Mouse (Mus musculus) intestine, embryonic 14.5 days (tissue): ENCODE measurements around the gene Tmem91. TPM values are rescaled to one million over a fixed set of nuclear protein-coding genes. Genes with fewer than 3 reads are reported as not detected.

Experiments
- ATAC-seq: fragments of 200-750 bp; cut with Nextera tagmentation; replicated peaks from 2 replicates; pipeline ENCODE4 v1.8.0; 2017; ENCODE audit warnings: low read depth, moderate number of reproducible peaks, moderate TSS enrichment, moderate library complexity; ENCODE audit not compliant: low FRiP score, low TSS enrichment
- DNase-seq: peaks from one replicate; pipeline ENCODE4 v3.0.0-alpha.2; 2018; ENCODE audit warnings: low spot score
- H3K27ac ChIP-seq: fragments of 300-500 bp; sonication (generic); 2 replicates; pipeline ENCODE4 v1.5.1; 2014; ENCODE audit warnings: low read depth, mild to moderate bottlenecking, control low read depth
- H3K27me3 ChIP-seq: fragments of 300-500 bp; sonication (generic); replicated peaks from 2 replicates; pipeline ENCODE4 v1.6.1; 2014; ENCODE audit warnings: low read length, control low read depth; ENCODE audit not compliant: control insufficient read depth, insufficient read depth
- H3K36me3 ChIP-seq: fragments of 300-500 bp; sonication (generic); 2 replicates; pipeline ENCODE4 v1.6.1; 2014; ENCODE audit warnings: low read length, control low read depth; ENCODE audit not compliant: control insufficient read depth, insufficient read depth
- H3K4me1 ChIP-seq: fragments of 300-500 bp; sonication (generic); replicated peaks from 2 replicates; pipeline ENCODE4 v1.6.1; 2014; ENCODE audit warnings: low read length, control low read depth, mixed read lengths; ENCODE audit not compliant: control insufficient read depth, insufficient read depth
- H3K4me2 ChIP-seq: fragments of 300-500 bp; sonication (generic); 2 replicates; pipeline ENCODE4 v1.6.1; 2014; ENCODE audit warnings: low read length
- H3K4me3 ChIP-seq: fragments of 300-500 bp; sonication (generic); 2 replicates; pipeline ENCODE4 v1.5.1; 2014; ENCODE audit warnings: low read depth, low read length, control low read depth, mixed read lengths
- H3K9ac ChIP-seq: fragments of 300-500 bp; sonication (generic); 2 replicates; pipeline ENCODE4 v1.6.1; 2014; ENCODE audit warnings: mild to moderate bottlenecking, low read length
- H3K9me3 ChIP-seq: fragments of 300-500 bp; sonication (generic); 2 replicates; pipeline ENCODE4 v1.6.1; 2016; ENCODE audit warnings: low read length, control low read depth; ENCODE audit not compliant: control insufficient read depth
- WGBS: fragments of 180-500 bp; shearing (Covaris S2); extraction: QIAGEN DNeasy Blood & Tissue Kit; methylation state at CpG from one replicate; pipeline ENCODE4 v1.1.7; 2014; 5-methylcytosine and 5-hydroxymethylcytosine counted together
- polyA plus RNA-seq: library from polyadenylated mRNA; unstranded; fragments of >200 nt; fragmentation: Nextera tagmentation; extraction: Ambion mirVana; gene quantifications from 2 replicates; pipeline ENCODE4 v1.2.1, GENCODE M21; 2014

Gene Tmem91
- polyA plus RNA-seq, 1 experiment from 2014 or later: 2.2 TPM

GRCm38 (mm10) chr7:25712801-25713200 lies 37.8 kb upstream of the Tmem91 start:
- H3K4me3 ChIP-seq: no peak overlapping the region
- no peaks in the 10 kb centered on the region for H3K27me3 ChIP-seq
- H3K9me3 ChIP-seq: no peaks in the 10 kb centered on the region
- peaks cover 29% of the 10 kb centered on the region for H3K4me1 ChIP-seq
- no peak overlapping the region for H3K9ac ChIP-seq
- no peak overlapping the region for H3K4me2 ChIP-seq
- H3K36me3 ChIP-seq: peaks cover 46% of the 10 kb centered on the region
- no peak overlapping the region for H3K27ac ChIP-seq
- ATAC-seq: no peak
- no peak for DNase-seq
- WGBS: 85% methylated on average over 9 of the region's 9 CpGs

- Histone ChIP-seq H3K4me2 (no peak overlapping the region), H3K27me3 (no peaks in the 10 kb centered on the region), H3K4me1 (peaks cover 36% of the 10 kb centered on the region), H3K27ac (peak overlapping the region; percentile 38; the same call in 1 of the 2 replicates), H3K4me3 (no peak overlapping the region), H3K9me3 (no peaks in the 10 kb centered on the region), H3K36me3 (peaks cover 46% of the 10 kb centered on the region), H3K9ac (no peak overlapping the region)
- DNase-seq (no peak), ATAC-seq (peak; percentile 38; the same call in 1 of the 2 replicates)
- WGBS: 16% methylated on average over 7 of the region's 7 CpGs
These were observed 36.8 kb upstream of the Tmem91 start for GRCm38 (mm10) chr7:25711731-25712197.

GRCm38 (mm10) chr7:25711165-25711564 lies 36.2 kb upstream of the Tmem91 start:
- H3K27ac ChIP-seq: 0 out of 2 replicates have a peak overlapping the region, but pooled peaks have one; percentile 38
- 58% methylated on average over 5 of the region's 5 CpGs for WGBS
- peaks cover 40% of the 10 kb centered on the region for H3K4me1 ChIP-seq

GRCm38 (mm10) chr7:25710519-25711130 lies 35.7 kb upstream of the Tmem91 start:
- Histone ChIP-seq H3K27ac (no peak overlapping the region), H3K27me3 (no peaks in the 10 kb centered on the region), H3K4me2 (peak overlapping the region; percentile 18; the same call in 1 of the 2 replicates), H3K36me3 (peaks cover 36% of the 10 kb centered on the region), H3K4me3 (no peak overlapping the region), H3K9ac (peak overlapping the region; percentile 27; the same call in 1 of the 2 replicates), H3K9me3 (no peaks in the 10 kb centered on the region), H3K4me1 (peaks cover 45% of the 10 kb centered on the region)
- DNase-seq: no peak
- peak; percentile 40 for ATAC-seq
- 9% methylated on average over 7 of the region's 7 CpGs for WGBS

More at GRCm38 (mm10) chr7:25711165-25711564, 36.2 kb upstream of the Tmem91 start:
- Histone ChIP-seq H3K9ac (no peak overlapping the region), H3K27me3 (no peaks in the 10 kb centered on the region), H3K9me3 (no peaks in the 10 kb centered on the region), H3K4me3 (no peak overlapping the region), H3K4me2 (no peak overlapping the region), H3K36me3 (peaks cover 42% of the 10 kb centered on the region)
- no peak for ATAC-seq
- DNase-seq: no peak

GRCm38 (mm10) chr7:25709961-25710360 lies 35.0 kb upstream of the Tmem91 start:
- no peak for DNase-seq
- 0 out of 2 replicates have a peak overlapping the region, but pooled peaks have one; percentile 27 for H3K9ac ChIP-seq

GRCm38 (mm10) chr7:25707581-25708292 lies 32.8 kb upstream of the Tmem91 start:
- Histone ChIP-seq H3K4me2 (no peak overlapping the region), H3K4me3 (no peak overlapping the region), H3K9ac (no peak overlapping the region), H3K36me3 (peaks cover 8% of the 10 kb centered on the region), H3K27ac (peak overlapping the region; percentile 55; the same call in 1 of the 2 replicates), H3K27me3 (no peaks in the 10 kb centered on the region), H3K9me3 (no peaks in the 10 kb centered on the region), H3K4me1 (peaks cover 52% of the 10 kb centered on the region)
- ATAC-seq (no peak), DNase-seq (no peak)
- 26% methylated on average over 15 of the region's 15 CpGs for WGBS

More at GRCm38 (mm10) chr7:25709961-25710360, 35.0 kb upstream of the Tmem91 start:
- Histone ChIP-seq H3K4me3 (no peak overlapping the region), H3K9me3 (no peaks in the 10 kb centered on the region), H3K36me3 (peaks cover 30% of the 10 kb centered on the region), H3K4me2 (no peak overlapping the region), H3K4me1 (peaks cover 52% of the 10 kb centered on the region), H3K27ac (no peak overlapping the region), H3K27me3 (no peaks in the 10 kb centered on the region)
- 16% methylated on average over 12 of the region's 12 CpGs for WGBS
- no peak for ATAC-seq

DNA sequence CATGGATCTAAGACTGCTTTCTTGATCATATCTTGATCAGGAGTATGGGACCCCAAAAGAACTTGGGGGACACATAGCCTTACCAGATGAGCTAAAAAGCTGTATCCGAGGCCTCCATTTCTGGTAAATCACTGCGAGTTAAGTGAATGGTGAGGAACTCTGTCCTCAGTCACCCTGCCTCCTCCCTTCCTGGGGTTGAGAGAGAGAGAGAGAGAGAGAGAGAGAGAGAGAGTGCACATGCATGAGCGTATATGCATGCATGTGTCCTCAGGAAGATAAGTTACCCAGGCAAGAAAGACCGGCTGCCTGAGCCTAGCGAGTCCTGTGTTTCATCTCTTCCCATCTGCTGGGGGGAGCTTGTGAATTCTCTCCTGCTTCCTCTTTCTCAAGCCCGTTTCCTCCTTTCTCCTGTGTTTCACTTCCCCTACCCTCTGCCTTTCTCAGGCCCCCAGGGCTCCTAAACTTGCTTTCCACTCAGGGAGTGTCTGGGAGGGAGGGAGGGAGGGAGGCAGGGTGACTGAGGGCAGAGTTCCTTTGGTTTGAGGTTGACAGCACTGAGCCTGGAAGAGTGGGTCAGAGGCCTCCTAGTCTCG lies 31.7 kb upstream of the Tmem91 start:
- no peak overlapping the region for H3K9ac ChIP-seq
- H3K36me3 ChIP-seq: no peaks in the 10 kb centered on the region
- no peak overlapping the region for H3K4me3 ChIP-seq
- 34% methylated on average over 7 of the region's 7 CpGs for WGBS
- peaks cover 45% of the 10 kb centered on the region for H3K4me1 ChIP-seq
- H3K27ac ChIP-seq: peak overlapping the region; percentile 55; the same call in 1 of the 2 replicates
- no peaks in the 10 kb centered on the region for H3K27me3 ChIP-seq
- H3K4me2 ChIP-seq: no peak overlapping the region
- DNase-seq (no peak), ATAC-seq (no peak)
- H3K9me3 ChIP-seq: peaks cover 5% of the 10 kb centered on the region

DNA sequence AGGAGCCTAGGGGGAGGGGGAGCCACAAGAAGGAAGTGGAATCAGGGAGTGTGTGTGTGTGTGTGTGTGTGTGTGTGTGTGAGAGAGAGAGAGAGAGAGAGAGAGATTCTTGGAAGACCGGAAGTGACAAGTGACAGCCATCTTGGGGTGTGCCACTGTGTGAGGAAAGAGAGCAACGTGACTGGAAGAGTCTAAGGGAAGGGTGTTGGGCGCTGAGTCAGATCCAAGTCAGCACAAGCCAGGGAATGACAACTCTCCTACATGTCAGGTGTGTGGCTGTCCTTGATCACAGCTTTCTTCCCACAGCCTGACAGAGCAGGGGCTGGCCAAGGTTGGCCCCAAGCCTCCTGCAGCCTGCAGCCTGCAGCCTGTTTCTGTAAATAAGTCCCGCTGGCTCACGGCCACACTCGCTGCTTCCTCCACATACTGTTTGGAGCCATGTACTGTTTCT lies 30.9 kb upstream of the Tmem91 start:
- no peak overlapping the region for H3K4me2 ChIP-seq
- no peaks in the 10 kb centered on the region for H3K27me3 ChIP-seq
- peaks cover 38% of the 10 kb centered on the region for H3K4me1 ChIP-seq
- H3K9ac ChIP-seq: no peak overlapping the region
- peaks cover 5% of the 10 kb centered on the region for H3K9me3 ChIP-seq
- H3K27ac ChIP-seq: no peak overlapping the region
- 49% methylated on average over 6 of the region's 6 CpGs for WGBS
- ATAC-seq (no peak), DNase-seq (no peak)
- H3K36me3 ChIP-seq: no peaks in the 10 kb centered on the region
- H3K4me3 ChIP-seq: no peak overlapping the region
